Mouse (Mus musculus) heart, embryonic 11.5 days (tissue): ENCODE results near the gene Atrnl1. TPM values are rescaled to one million over a fixed set of nuclear protein-coding genes. Genes with fewer than 3 reads are reported as not detected.
A peak's percentile ranks its signal among the peaks of the same experiment; 100 is the strongest.

Experiments
- ATAC-seq: fragments of 200-750 bp; cut with Nextera tagmentation; replicated peaks from 2 replicates; pipeline ENCODE4 v1.8.0; 2017; ENCODE audit warnings: moderate library complexity; ENCODE audit not compliant: insufficient number of reproducible peaks, low FRiP score, low TSS enrichment
- H3K27ac ChIP-seq: fragments of 300-500 bp; sonication (generic); 2 replicates; pipeline ENCODE4 v1.5.1; 2014; ENCODE audit warnings: mild to moderate bottlenecking, low read depth, low read length
- H3K27me3 ChIP-seq: fragments of 300-500 bp; sonication (generic); 2 replicates; pipeline ENCODE4 v1.6.1; 2014; ENCODE audit warnings: mild to moderate bottlenecking, low read length, mixed read lengths; ENCODE audit not compliant: control insufficient read depth, insufficient read depth
- H3K36me3 ChIP-seq: fragments of 300-500 bp; sonication (generic); 2 replicates; pipeline ENCODE4 v1.6.1; 2014; ENCODE audit warnings: mild to moderate bottlenecking, low read length, moderate library complexity, mixed read lengths; ENCODE audit not compliant: control insufficient read depth, insufficient read depth
- H3K4me1 ChIP-seq: fragments of 300-500 bp; sonication (generic); 2 replicates; pipeline ENCODE4 v1.6.1; 2014; ENCODE audit warnings: low read length; ENCODE audit not compliant: control insufficient read depth, insufficient read depth
- H3K4me2 ChIP-seq: fragments of 300-500 bp; sonication (generic); 2 replicates; pipeline ENCODE4 v1.6.1; 2014; ENCODE audit warnings: mild to moderate bottlenecking, moderate library complexity
- H3K4me3 ChIP-seq: fragments of 300-500 bp; sonication (generic); 2 replicates; pipeline ENCODE4 v1.5.1; 2014; ENCODE audit warnings: low read depth, low read length
- H3K9ac ChIP-seq: fragments of 300-500 bp; sonication (generic); 2 replicates; pipeline ENCODE4 v1.6.1; 2014; ENCODE audit warnings: mild to moderate bottlenecking, low read depth, low read length, moderate library complexity
- H3K9me3 ChIP-seq: fragments of 300-500 bp; sonication (generic); replicated peaks from 2 replicates; pipeline ENCODE4 v1.6.1; 2016; ENCODE audit warnings: low read length; ENCODE audit not compliant: control insufficient read depth
- WGBS: fragments of 180-500 bp; shearing (Covaris S2); extraction: QIAGEN DNeasy Blood & Tissue Kit; methylation state at CpG from one replicate; pipeline ENCODE4 v1.1.7; 2014; ENCODE audit not compliant: insufficient replicate concordance; 5-methylcytosine and 5-hydroxymethylcytosine counted together
- polyA plus RNA-seq: library from polyadenylated mRNA; unstranded; fragments of >200 nt; fragmentation: Nextera tagmentation; extraction: Ambion mirVana; gene quantifications from 2 replicates; pipeline ENCODE4 v1.2.1, GENCODE M21; 2014

Atrnl1 gene
- polyA plus RNA-seq, 1 experiment from 2014 or later: 4.0 TPM

- H3K9me3 ChIP-seq: no peaks in the 10 kb centered on the region
- H3K4me3 ChIP-seq: no peak overlapping the region
- no peaks in the 10 kb centered on the region for H3K4me1 ChIP-seq
- no peaks in the 10 kb centered on the region for H3K36me3 ChIP-seq
- no peak overlapping the region for H3K9ac ChIP-seq
- ATAC-seq: no peak
- no peaks in the 10 kb centered on the region for H3K27me3 ChIP-seq
- no peak overlapping the region for H3K27ac ChIP-seq
- no peak overlapping the region for H3K4me2 ChIP-seq
- WGBS: 84% methylated on average over 10 of the region's 10 CpGs
Observed at GRCm38 (mm10) chr19:58107632-58108031, 496.8 kb downstream of the Atrnl1 start.

- H3K9me3 ChIP-seq: no peaks in the 10 kb centered on the region
- no peak for ATAC-seq
- no peak overlapping the region for H3K9ac ChIP-seq
- no peaks in the 10 kb centered on the region for H3K36me3 ChIP-seq
- H3K27ac ChIP-seq: no peak overlapping the region
- no peaks in the 10 kb centered on the region for H3K27me3 ChIP-seq
- H3K4me1 ChIP-seq: no peaks in the 10 kb centered on the region
- WGBS: 95% methylated on average over 3 of the region's 3 CpGs
- H3K4me3 ChIP-seq: no peak overlapping the region
- H3K4me2 ChIP-seq: no peak overlapping the region
Observed at GRCm38 (mm10) chr19:58110491-58110890, 499.7 kb downstream of the Atrnl1 start.

- H3K4me3 ChIP-seq: no peak overlapping the region
- no peaks in the 10 kb centered on the region for H3K4me1 ChIP-seq
- no peaks in the 10 kb centered on the region for H3K9me3 ChIP-seq
- no peak for ATAC-seq
- no peak overlapping the region for H3K27ac ChIP-seq
- no peaks in the 10 kb centered on the region for H3K27me3 ChIP-seq
- no peaks in the 10 kb centered on the region for H3K36me3 ChIP-seq
- no peak overlapping the region for H3K4me2 ChIP-seq
- 83% methylated on average over 6 of the region's 6 CpGs for WGBS
- H3K9ac ChIP-seq: no peak overlapping the region
Observed at GRCm38 (mm10) chr19:58111291-58111690, 500.5 kb downstream of the Atrnl1 start.

GRCm38 (mm10) chr19:58112151-58112550 lies 501.3 kb downstream of the Atrnl1 start:
- no peaks in the 10 kb centered on the region for H3K4me1 ChIP-seq
- H3K4me3 ChIP-seq: no peak overlapping the region
- H3K9ac ChIP-seq: no peak overlapping the region
- H3K27ac ChIP-seq: no peak overlapping the region
- WGBS: 72% methylated on average over 5 of the region's 5 CpGs
- no peak overlapping the region for H3K4me2 ChIP-seq
- no peak for ATAC-seq
- H3K9me3 ChIP-seq: no peaks in the 10 kb centered on the region
- H3K36me3 ChIP-seq: no peaks in the 10 kb centered on the region
- no peaks in the 10 kb centered on the region for H3K27me3 ChIP-seq

GRCm38 (mm10) chr19:58113092-58113731 lies 502.4 kb downstream of the Atrnl1 start:
- Histone ChIP-seq H3K4me1 (no peaks in the 10 kb centered on the region), H3K9ac (no peak overlapping the region), H3K4me2 (no peak overlapping the region), H3K36me3 (no peaks in the 10 kb centered on the region), H3K4me3 (no peak overlapping the region), H3K27me3 (no peaks in the 10 kb centered on the region), H3K9me3 (no peaks in the 10 kb centered on the region), H3K27ac (no peak overlapping the region)
- peak; percentile 96 for ATAC-seq
- 80% methylated on average over 5 of the region's 5 CpGs for WGBS

DNA sequence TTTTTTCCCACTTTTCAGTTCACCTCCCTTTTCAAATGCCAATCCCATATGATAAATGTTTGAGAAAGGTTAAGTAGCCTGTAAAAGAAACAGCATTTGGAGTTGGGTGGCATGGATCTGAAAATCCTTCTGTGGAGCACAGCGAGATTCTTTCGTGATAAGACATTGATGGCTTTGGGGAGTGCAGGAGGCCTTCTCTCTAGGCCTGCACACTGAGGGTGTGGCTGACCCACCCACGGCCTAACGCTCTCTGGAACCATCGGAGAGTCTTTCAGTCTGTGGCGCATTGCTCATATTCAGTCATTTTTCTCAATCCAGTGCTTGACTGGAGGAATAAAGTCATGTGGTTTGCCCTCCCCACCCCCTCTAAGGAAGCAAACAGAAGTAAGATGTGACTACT lies 506.8 kb downstream of the Atrnl1 start:
- ATAC-seq: no peak
- 92% methylated on average over 6 of the region's 6 CpGs for WGBS
- H3K36me3 ChIP-seq: no peaks in the 10 kb centered on the region
- no peak overlapping the region for H3K4me2 ChIP-seq
- H3K4me3 ChIP-seq: no peak overlapping the region
- H3K27me3 ChIP-seq: no peaks in the 10 kb centered on the region
- H3K9me3 ChIP-seq: no peaks in the 10 kb centered on the region
- H3K9ac ChIP-seq: no peak overlapping the region
- H3K4me1 ChIP-seq: peaks cover 8% of the 10 kb centered on the region; the same call in 1 of the 2 replicates
- no peak overlapping the region for H3K27ac ChIP-seq

DNA sequence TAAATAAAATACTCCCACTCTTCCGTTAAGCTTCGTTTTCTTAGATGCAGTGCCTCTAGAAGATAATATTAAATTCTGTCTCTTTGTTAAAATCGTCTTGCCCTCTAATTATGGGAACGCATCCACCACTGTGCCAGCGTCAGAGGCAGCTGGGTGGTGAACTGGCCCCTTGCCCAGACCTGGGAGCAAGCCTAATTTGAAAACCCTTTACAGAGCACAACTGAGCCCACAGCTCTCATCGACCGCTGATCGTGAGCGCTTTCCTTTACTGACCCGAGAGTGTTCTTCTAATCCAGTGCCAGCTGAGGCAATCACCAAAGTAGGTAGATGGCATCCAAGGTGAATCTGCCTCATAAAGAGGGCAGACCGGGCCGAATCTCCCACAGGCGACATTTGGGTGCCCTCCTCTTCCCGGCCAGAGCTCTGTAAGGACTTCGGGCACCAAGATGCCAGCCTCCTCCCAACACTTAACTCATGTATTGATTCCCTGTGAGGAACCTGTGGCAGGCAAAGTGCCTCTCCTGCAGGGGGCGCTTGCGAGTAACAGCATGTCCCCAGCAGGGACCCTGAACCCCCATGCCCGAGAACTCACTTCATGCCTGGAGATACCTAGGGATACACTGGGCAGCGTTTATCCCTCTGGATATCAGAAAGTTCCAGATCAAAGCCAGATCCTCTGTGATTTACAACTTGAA lies 507.5 kb downstream of the Atrnl1 start:
- WGBS: 85% methylated on average over 19 of the region's 19 CpGs
- Histone ChIP-seq H3K36me3 (no peaks in the 10 kb centered on the region), H3K27ac (no peak overlapping the region), H3K4me3 (no peak overlapping the region), H3K27me3 (no peaks in the 10 kb centered on the region), H3K4me2 (no peak overlapping the region), H3K9me3 (no peaks in the 10 kb centered on the region), H3K4me1 (peaks cover 8% of the 10 kb centered on the region; the same call in 1 of the 2 replicates), H3K9ac (no peak overlapping the region)
- no peak for ATAC-seq

- Histone ChIP-seq H3K36me3 (no peaks in the 10 kb centered on the region), H3K4me3 (no peak overlapping the region), H3K4me2 (no peak overlapping the region), H3K27ac (no peak overlapping the region), H3K27me3 (no peaks in the 10 kb centered on the region), H3K4me1 (peaks cover 8% of the 10 kb centered on the region; the same call in 1 of the 2 replicates), H3K9me3 (no peaks in the 10 kb centered on the region), H3K9ac (no peak overlapping the region)
- WGBS: 86% methylated on average over 11 of the region's 11 CpGs
- no peak for ATAC-seq
Observed at GRCm38 (mm10) chr19:58118864-58119263, 508.0 kb downstream of the Atrnl1 start.
